Mouse (Mus musculus) A20 (cell line): ENCODE data around the gene BC048562.

ENCODE experiments used
- DNase-seq: peaks from one replicate; pipeline ENCODE4 v3.0.0-alpha.2; 2011; ENCODE audit warnings: low read depth, low spot score

Gene BC048562

GRCm38 (mm10) chr9:108436182-108436581, at the start of gene BC048562:
BC048562 (plus strand) TSS chr9:108436482.
- DNase-seq, result no peak

GRCm38 (mm10) chr9:108386816-108387215, 49.5 kb upstream of the BC048562 start:
- no peak for DNase-seq

GRCm38 (mm10) chr9:108388601-108389000, 47.7 kb upstream of the BC048562 start:
- no peak for DNase-seq

- DNase-seq, result no peak
These were observed 47.1 kb upstream of the BC048562 start for GRCm38 (mm10) chr9:108389220-108389619.

GRCm38 (mm10) chr9:108392676-108393075, 43.6 kb upstream of the BC048562 start, which contains the start of gene 1700102P08Rik:
1700102P08Rik (plus strand) TSS chr9:108392805.
- DNase-seq, result no peak

GRCm38 (mm10) chr9:108394191-108394590, 42.1 kb upstream of the BC048562 start:
- DNase-seq, result no peak

- no peak for DNase-seq
These were observed 40.9 kb upstream of the BC048562 start for GRCm38 (mm10) chr9:108395427-108395826.

GRCm38 (mm10) chr9:108398324-108398723, 38.0 kb upstream of the BC048562 start:
- no peak for DNase-seq

GRCm38 (mm10) chr9:108401186-108401960, 34.9 kb upstream of the BC048562 start:
- DNase-seq, result no peak

GRCm38 (mm10) chr9:108403081-108403480, 33.2 kb upstream of the BC048562 start:
- DNase-seq, result no peak

GRCm38 (mm10) chr9:108404451-108404850, 31.8 kb upstream of the BC048562 start:
- DNase-seq, result no peak

GRCm38 (mm10) chr9:108409535-108409934, 26.7 kb upstream of the BC048562 start:
- no peak for DNase-seq

GRCm38 (mm10) chr9:108411381-108411942, 24.8 kb upstream of the BC048562 start:
- DNase-seq, result no peak

- DNase-seq, result peak; percentile 54
These were observed 24.1 kb upstream of the BC048562 start for GRCm38 (mm10) chr9:108412221-108412620.

- no peak for DNase-seq
These were observed 7.9 kb upstream of the BC048562 start, which contains the start of gene Ccdc36 for GRCm38 (mm10) chr9:108428384-108428783. Ccdc36 (minus strand) TSS chr9:108428484.

GRCm38 (mm10) chr9:108431431-108432067, 4.7 kb upstream of the BC048562 start:
- DNase-seq, result peak; percentile 84

GRCm38 (mm10) chr9:108439176-108439575, 2.9 kb downstream of the BC048562 start:
- no peak for DNase-seq

- no peak for DNase-seq
These were observed 4.2 kb downstream of the BC048562 start for GRCm38 (mm10) chr9:108440485-108440884.

GRCm38 (mm10) chr9:108441236-108441919, 5.1 kb downstream of the BC048562 start:
- no peak for DNase-seq

GRCm38 (mm10) chr9:108445125-108445524, 8.8 kb downstream of the BC048562 start:
- no peak for DNase-seq

- DNase-seq, result no peak
These were observed 13.6 kb downstream of the BC048562 start for GRCm38 (mm10) chr9:108449860-108450259.
